Mouse (Mus musculus) layer of hippocampus, postnatal 25 days (tissue): Measurements from ENCODE around the gene Plxnc1. TPM values are rescaled to one million over a fixed set of nuclear protein-coding genes. Genes with fewer than 3 reads are reported as not detected.

Experiments used
- DNase-seq, 2 experiments: peaks; one replicate each; pipeline ENCODE4 v3.0.0; 2022; ENCODE audit warnings: mixed read lengths in 2 of 2, low spot score in 1 of 2; ENCODE audit errors: extremely low spot score in 1 of 2
- total RNA-seq, 2 experiments: library from RNA; stranded (reverse); gene quantifications; 2 replicates each; pipeline ENCODE4 v1.2.3; 2021

Gene Plxnc1
- total RNA-seq, 2 experiments from 2014 or later = 29.3 to 32.1 TPM

- DNase-seq = no peak
These were observed 13.1 kb upstream of the Plxnc1 start for GRCm38 (mm10) chr10:94957705-94958104.

- DNase-seq = no peak
These were observed 3.5 kb upstream of the Plxnc1 start for GRCm38 (mm10) chr10:94947915-94948675.

- DNase-seq = no peak
These were observed 2.8 kb upstream of the Plxnc1 start for GRCm38 (mm10) chr10:94947386-94947785.

GRCm38 (mm10) chr10:94945206-94945711 lies 624 bp upstream of the Plxnc1 start:
- peak in 1 of 2 experiments; percentile 45 for DNase-seq

- peak; percentile 63 to 68 for DNase-seq
These were observed 567 bp downstream of the Plxnc1 start for GRCm38 (mm10) chr10:94943846-94944690.

- peak in 1 of 2 experiments; percentile 29 for DNase-seq
These were observed 1.2 kb downstream of the Plxnc1 start for GRCm38 (mm10) chr10:94943401-94943845.

- no peak for DNase-seq
These were observed 2.1 kb downstream of the Plxnc1 start for GRCm38 (mm10) chr10:94942449-94943041.

- DNase-seq = no peak
These were observed 3.1 kb downstream of the Plxnc1 start for GRCm38 (mm10) chr10:94941551-94941950.

- no peak for DNase-seq
These were observed 3.8 kb downstream of the Plxnc1 start for GRCm38 (mm10) chr10:94940786-94941185.

GRCm38 (mm10) chr10:94940061-94940460 lies 4.6 kb downstream of the Plxnc1 start:
- DNase-seq = no peak

GRCm38 (mm10) chr10:94938899-94939298 lies 5.7 kb downstream of the Plxnc1 start:
- no peak for DNase-seq

- DNase-seq = no peak
These were observed 6.3 kb downstream of the Plxnc1 start for GRCm38 (mm10) chr10:94938320-94938719.

GRCm38 (mm10) chr10:94935270-94935669 lies 9.4 kb downstream of the Plxnc1 start:
- no peak for DNase-seq

- no peak for DNase-seq
These were observed 10.5 kb downstream of the Plxnc1 start for GRCm38 (mm10) chr10:94934151-94934614.

- DNase-seq = no peak
These were observed 12.4 kb downstream of the Plxnc1 start for GRCm38 (mm10) chr10:94931961-94932832.

GRCm38 (mm10) chr10:94928164-94928563 lies 16.5 kb downstream of the Plxnc1 start:
- no peak for DNase-seq

GRCm38 (mm10) chr10:94926297-94926696 lies 18.3 kb downstream of the Plxnc1 start:
- DNase-seq = no peak

GRCm38 (mm10) chr10:94924878-94925277 lies 19.8 kb downstream of the Plxnc1 start:
- DNase-seq = no peak

- DNase-seq = no peak
These were observed 20.2 kb downstream of the Plxnc1 start for GRCm38 (mm10) chr10:94924450-94924849.

GRCm38 (mm10) chr10:94923337-94923762 lies 21.3 kb downstream of the Plxnc1 start:
- no peak for DNase-seq
